ENCODE assay signal across 8 mouse cellular contexts in the genomic region with DNA sequence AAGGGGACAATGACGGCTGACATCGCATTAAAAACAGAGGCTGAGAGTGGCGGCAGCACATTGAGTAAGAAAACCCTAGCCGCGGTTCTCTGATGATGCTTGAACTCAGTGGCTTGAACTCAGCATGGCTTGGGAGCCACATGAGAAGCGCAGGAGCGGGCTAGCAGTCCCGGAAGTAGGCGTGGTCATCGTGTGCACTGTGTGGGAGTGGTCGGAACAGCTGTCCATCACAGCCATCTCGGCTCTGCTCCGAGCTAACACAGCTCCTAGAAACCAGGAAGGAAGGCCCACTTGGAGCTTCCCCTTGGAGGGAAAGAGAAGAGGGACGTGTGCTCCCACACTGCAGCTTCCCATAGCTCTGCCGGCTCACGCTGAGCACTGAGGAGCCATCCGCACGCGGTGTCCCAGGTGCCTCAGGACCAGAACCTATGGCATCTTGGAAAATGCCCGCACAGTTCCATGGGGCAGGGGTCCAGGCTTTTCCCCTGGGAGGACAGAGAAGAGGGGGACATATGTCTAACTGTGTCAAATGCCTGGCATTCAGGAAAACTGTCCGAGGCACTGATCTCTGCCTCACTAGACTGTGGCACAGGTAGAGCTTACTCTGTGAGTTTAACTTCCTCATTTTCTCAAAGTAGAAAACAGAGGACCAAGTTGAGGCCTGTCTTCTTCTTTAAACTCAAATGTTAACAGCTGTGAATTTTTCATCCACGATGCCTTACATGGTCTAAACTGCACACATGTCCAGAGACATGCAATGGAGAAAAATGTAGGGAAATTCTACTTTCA. TPM values are rescaled to one million over a fixed set of nuclear protein-coding genes. Genes with fewer than 3 reads are reported as not detected.
DNase-seq lines count a peak whose midpoint lies in the region; ATAC-seq and TF ChIP-seq lines count a peak whose summit lies in the region.

No protein-coding gene starts in this region.

- TF ChIP-seq EP300 in MEL (IDR thresholded peaks at IDR 0.05; ENCODE audit: low read depth in 1 of 2, low read length in 2 of 2), result no peak

- no peak for TF ChIP-seq POLR2A in MEL (IDR thresholded peaks at IDR 0.05; ENCODE audit: control insufficient read depth in 1 of 2, insufficient read depth in 1 of 2, low read depth in 1 of 2, low read length in 2 of 2, poor library complexity in 1 of 2)

- WGBS in hindbrain, embryonic 12.5 days, result 32% methylated on average over 22 of the region's 22 CpGs
- 20% methylated on average over 22 of the region's 22 CpGs for WGBS in liver, embryonic 13.5 days (ENCODE audit: insufficient replicate concordance)
- WGBS in neural tube, embryonic 12.5 days, result 39% methylated on average over 22 of the region's 22 CpGs

- H3K4me1 ChIP-seq in MEL (ENCODE audit: control insufficient read depth in 1 of 2, insufficient read depth in 2 of 2, low read length in 2 of 2), result no peaks in the 10 kb centered on the region
- peaks cover 7% of the 10 kb centered on the region for H3K4me1 ChIP-seq in hindbrain, embryonic 12.5 days
- H3K4me1 ChIP-seq in liver, embryonic 13.5 days (replicated peaks), result peaks cover 24% of the 10 kb centered on the region
- peaks cover 3% of the 10 kb centered on the region for H3K4me1 ChIP-seq in neural tube, embryonic 12.5 days

- peaks cover 0 to 5% of the 10 kb centered on the region in 2 experiments; a peak in 1 of 4 replicates for H3K36me3 ChIP-seq in MEL (ENCODE audit: control insufficient read depth in 1 of 2, insufficient read depth in 2 of 2, low read length in 2 of 2)
- H3K36me3 ChIP-seq in hindbrain, embryonic 12.5 days, result peaks cover 36% of the 10 kb centered on the region
- H3K36me3 ChIP-seq in liver, embryonic 13.5 days, result peaks cover 38% of the 10 kb centered on the region
- H3K36me3 ChIP-seq in neural tube, embryonic 12.5 days, result peaks cover 36% of the 10 kb centered on the region

- peak; percentile 35 for DNase-seq in MEL (ENCODE audit: low read depth, low spot score)
- DNase-seq in c-Kit-positive CD71-positive TER-119-negative erythroid progenitor cells, embryonic 14.5 days (ENCODE audit: low read depth), result peak; percentile 77
- DNase-seq in liver, embryonic 13.5 days, result peak; percentile 82
- no peak for DNase-seq in urinary bladder, adult 2 months (ENCODE audit: low spot score)
- DNase-seq in layer of hippocampus, adult 2 months (ENCODE audit: low spot score in 2 of 2), result no peak

- no peak overlapping the region for H3K4me3 ChIP-seq in MEL (ENCODE audit: control insufficient read depth in 1 of 2, insufficient read depth in 1 of 2, low read depth in 2 of 2, low read length in 2 of 2)
- peak overlapping the region; percentile 7; the same call in 1 of the 2 replicates for H3K4me3 ChIP-seq in hindbrain, embryonic 12.5 days
- peak overlapping the region; percentile 43 for H3K4me3 ChIP-seq in liver, embryonic 13.5 days (replicated peaks)
- no peak overlapping the region for H3K4me3 ChIP-seq in neural tube, embryonic 12.5 days
- H3K4me3 ChIP-seq in layer of hippocampus, adult 2 months, result no peak overlapping the region

- no peaks in the 10 kb centered on the region for H3K9me3 ChIP-seq in MEL (replicated peaks; ENCODE audit: insufficient read depth, low read length)
- no peaks in the 10 kb centered on the region for H3K9me3 ChIP-seq in hindbrain, embryonic 12.5 days (replicated peaks)
- H3K9me3 ChIP-seq in liver, embryonic 13.5 days (replicated peaks), result peaks cover 6% of the 10 kb centered on the region; the same call in 1 of the 2 replicates
- H3K9me3 ChIP-seq in neural tube, embryonic 12.5 days, result no peaks in the 10 kb centered on the region

- no peaks in the 10 kb centered on the region for H3K27me3 ChIP-seq in MEL (ENCODE audit: control insufficient read depth in 1 of 2, insufficient read depth in 2 of 2, low read length in 2 of 2)
- no peaks in the 10 kb centered on the region for H3K27me3 ChIP-seq in hindbrain, embryonic 12.5 days
- H3K27me3 ChIP-seq in liver, embryonic 13.5 days, result no peaks in the 10 kb centered on the region
- no peaks in the 10 kb centered on the region for H3K27me3 ChIP-seq in neural tube, embryonic 12.5 days (replicated peaks)

- no peak for TF ChIP-seq CTCF in MEL (IDR thresholded peaks at IDR 0.05 in 2 of 3, conservative IDR thresholded peaks at IDR 0.05 in 1 of 3; ENCODE audit: control insufficient read depth in 1 of 3, insufficient read depth in 1 of 3, low read depth in 2 of 3, low read length in 3 of 3, poor library complexity in 1 of 3, severe bottlenecking in 1 of 3)
- no peak for TF ChIP-seq CTCF in layer of hippocampus, adult 2 months (conservative IDR thresholded peaks at IDR 0.05)

- H3K4me2 ChIP-seq in hindbrain, embryonic 12.5 days (replicated peaks), result peak overlapping the region; percentile 43
- H3K4me2 ChIP-seq in liver, embryonic 13.5 days, result peak overlapping the region; percentile 66
- H3K4me2 ChIP-seq in neural tube, embryonic 12.5 days (replicated peaks), result peak overlapping the region; percentile 48

- H3K79me2 ChIP-seq in MEL (ENCODE audit: control insufficient read depth, insufficient read depth, low read length, poor library complexity), result no peaks in the 10 kb centered on the region

- no peak overlapping the region for H3K27ac ChIP-seq in MEL (ENCODE audit: control insufficient read depth, low read depth, low read length)
- 0 out of 2 replicates have a peak overlapping the region, but pooled peaks have one; percentile 40 for H3K27ac ChIP-seq in hindbrain, embryonic 12.5 days
- peak overlapping the region; percentile 11; the same call in 1 of the 2 replicates for H3K27ac ChIP-seq in liver, embryonic 13.5 days
- H3K27ac ChIP-seq in neural tube, embryonic 12.5 days, result no peak overlapping the region
- H3K27ac ChIP-seq in layer of hippocampus, adult 2 months, result no peak overlapping the region

- no peak for TF ChIP-seq RAD21 in MEL (IDR thresholded peaks at IDR 0.05; ENCODE audit: low read depth, low read length)

- ATAC-seq in hindbrain, embryonic 12.5 days (ENCODE audit: low FRiP score), result peak; percentile 94
- ATAC-seq in liver, embryonic 13.5 days (ENCODE audit: low read depth), result peak; percentile 99
- peak; percentile 85 for ATAC-seq in neural tube, embryonic 12.5 days (ENCODE audit: low FRiP score, low read depth)
- ATAC-seq in cerebellum, adult (ENCODE audit: insufficient number of reproducible peaks, low FRiP score, low TSS enrichment), result no peak

- H3K9ac ChIP-seq in MEL (ENCODE audit: control insufficient read depth, low read depth, low read length, poor library complexity, severe bottlenecking), result no peak overlapping the region
- no peak overlapping the region; the same call in 1 of the 2 replicates for H3K9ac ChIP-seq in hindbrain, embryonic 12.5 days
- H3K9ac ChIP-seq in liver, embryonic 13.5 days, result peak overlapping the region; percentile 65
- H3K9ac ChIP-seq in neural tube, embryonic 12.5 days, result no peak overlapping the region

TF ChIP-seq in MEL, 35 proteins besides CTCF, POLR2A, EP300 and RAD21:
- no peak for TF ChIP-seq USF2 (IDR thresholded peaks at IDR 0.05; ENCODE audit: borderline replicate concordance in 1 of 2, insufficient read depth in 1 of 2, low read depth in 1 of 2, low read length in 2 of 2)
- no peak for TF ChIP-seq E2F4 (IDR thresholded peaks at IDR 0.05; ENCODE audit: borderline replicate concordance, low read depth, low read length)
- TF ChIP-seq JUND (IDR thresholded peaks at IDR 0.05; ENCODE audit: low read depth, low read length), result no peak
- no peak for TF ChIP-seq RCOR1 (IDR thresholded peaks at IDR 0.05; ENCODE audit: low read depth, low read length)
- no peak for TF ChIP-seq POLR2AphosphoS2 (IDR thresholded peaks at IDR 0.05; ENCODE audit: low read length)
- no peak for TF ChIP-seq GATA1 (IDR thresholded peaks at IDR 0.05; ENCODE audit: low read depth, low read length)
- no peak for TF ChIP-seq ETS1 (IDR thresholded peaks at IDR 0.05; ENCODE audit: low read depth, low read length)
- TF ChIP-seq MYC (IDR thresholded peaks at IDR 0.05; ENCODE audit: low read depth, low read length), result no peak
- no peak for TF ChIP-seq MAFK (IDR thresholded peaks at IDR 0.05; ENCODE audit: borderline replicate concordance, low read depth, low read length)
- TF ChIP-seq ZKSCAN1 (IDR thresholded peaks at IDR 0.05; ENCODE audit: low read depth, low read length), result no peak
- TF ChIP-seq UBTF (IDR thresholded peaks at IDR 0.05; ENCODE audit: borderline replicate concordance, insufficient read depth, low read depth, low read length), result no peak
- no peak for TF ChIP-seq USF1 (IDR thresholded peaks at IDR 0.05; ENCODE audit: low read depth, low read length)
- TF ChIP-seq POLR2AphosphoS5 (IDR thresholded peaks at IDR 0.05; ENCODE audit: borderline replicate concordance, low read depth, low read length), result no peak
- TF ChIP-seq CHD2 (IDR thresholded peaks at IDR 0.05; ENCODE audit: low read length), result no peak
- TF ChIP-seq MAZ (IDR thresholded peaks at IDR 0.05; ENCODE audit: low read depth, low read length), result no peak
- no peak for TF ChIP-seq MYB (IDR thresholded peaks at IDR 0.05; ENCODE audit: low read depth, low read length)
- no peak for TF ChIP-seq GABPA (IDR thresholded peaks at IDR 0.05; ENCODE audit: low read depth, low read length)

RNA-seq across cellular contexts. Expression of a gene that starts 43.1 kb away (rescaled TPM):
- total RNA-seq in MEL (2012; rRNA removed), result 13.6 and 14.8 TPM in 2 replicates
- 10 to 100 TPM in 1 of 2 experiments, not detected in 1; 12.8 TPM for polyA plus RNA-seq in MEL (2012; ENCODE audit: insufficient read depth in 1 of 2, insufficient read length in 2 of 2, low read depth in 1 of 2, low replicate concordance in 2 of 2, missing spikeins in 1 of 2)
- 30.8 and 34.4 TPM in 2 replicates for polyA plus RNA-seq in hindbrain, embryonic 12.5 days (2016; fragmentation: Nextera tagmentation; extraction: Ambion mirVana)
- polyA plus RNA-seq in liver, embryonic 13.5 days (2015; fragmentation: Nextera tagmentation; extraction: Ambion mirVana), result 8.4 and 12.7 TPM in 2 replicates
- polyA plus RNA-seq in neural tube, embryonic 12.5 days (2016; fragmentation: Nextera tagmentation; extraction: Ambion mirVana), result 35.7 and 36.6 TPM in 2 replicates
- polyA plus RNA-seq in urinary bladder, adult 2 months (2012; rRNA removed), result 6.3 and 7.8 TPM in 2 replicates
- total RNA-seq in layer of hippocampus, adult 2 months (2021), result 10 to 100 TPM; 62.3 to 66.3 TPM

Comparison
In these comparisons a context has a peak if more than half of its experiments do, and no peak if none do; other contexts are left out.
1. DNase-seq: peak in MEL (single experiment), c-Kit-positive CD71-positive TER-119-negative erythroid progenitor cells, embryonic 14.5 days (single experiment) and liver, embryonic 13.5 days (single experiment); none in urinary bladder, adult 2 months (single experiment) and layer of hippocampus, adult 2 months (0 of 2).
2. H3K27ac ChIP-seq: peak in hindbrain, embryonic 12.5 days (single experiment) and liver, embryonic 13.5 days (single experiment); none in MEL (single experiment), neural tube, embryonic 12.5 days (single experiment) and layer of hippocampus, adult 2 months (single experiment).
3. H3K4me3 ChIP-seq: peak in hindbrain, embryonic 12.5 days (single experiment) and liver, embryonic 13.5 days (single experiment); none in MEL (0 of 2), neural tube, embryonic 12.5 days (single experiment) and layer of hippocampus, adult 2 months (single experiment).
4. Peak in every context shown above with its lines, with median percentiles within 50 percentile points of each other: H3K4me2 ChIP-seq.